Mouse (Mus musculus) right cerebral cortex, postnatal 25 days (tissue): ENCODE data around the gene Mknk2.
"Not testable (repeated sequence)": the region's sequence is repeated elsewhere in the genome, so short reads cannot be mapped to it uniquely, and the experiment has no call there.

Experiments
- DNase-seq: peaks from one replicate; pipeline ENCODE4 v3.0.0; 2022

The Mknk2 gene

GRCm38 (mm10) chr10:80649910-80650309 is 28.0 kb downstream of the Mknk2 start:
- DNase-seq, result not testable (repeated sequence)

GRCm38 (mm10) chr10:80646936-80647335 is 31.0 kb downstream of the Mknk2 start:
- no peak for DNase-seq

- DNase-seq, result no peak
Measured at GRCm38 (mm10) chr10:80635345-80635744, 42.6 kb downstream of the Mknk2 start.

GRCm38 (mm10) chr10:80628925-80629324 is 49.0 kb downstream of the Mknk2 start:
- no peak for DNase-seq

- DNase-seq, result no peak
Measured at GRCm38 (mm10) chr10:80627685-80628084, 50.2 kb downstream of the Mknk2 start.

- DNase-seq, result no peak
Measured at GRCm38 (mm10) chr10:80625764-80626163, 52.1 kb downstream of the Mknk2 start.

- DNase-seq, result no peak
Measured at GRCm38 (mm10) chr10:80623457-80624191, 54.3 kb downstream of the Mknk2 start.

GRCm38 (mm10) chr10:80622661-80623456 is 55.1 kb downstream of the Mknk2 start, which contains the start of gene Csnk1g2:
TSS of gene Csnk1g2 (plus strand) at chr10:80622838.
- no peak for DNase-seq

GRCm38 (mm10) chr10:80621940-80622660 is 55.8 kb downstream of the Mknk2 start:
- DNase-seq, result peak; percentile 99

- DNase-seq, result no peak
Measured at GRCm38 (mm10) chr10:80621690-80621939, 56.3 kb downstream of the Mknk2 start.

GRCm38 (mm10) chr10:80620796-80621689 is 56.9 kb downstream of the Mknk2 start:
- no peak for DNase-seq

- no peak for DNase-seq
Measured at GRCm38 (mm10) chr10:80620365-80620764, 57.5 kb downstream of the Mknk2 start.

GRCm38 (mm10) chr10:80619465-80620244 is 58.3 kb downstream of the Mknk2 start:
- no peak for DNase-seq

GRCm38 (mm10) chr10:80618181-80618580 is 59.7 kb downstream of the Mknk2 start:
- no peak for DNase-seq
